Mouse (Mus musculus) heart, postnatal 25 days (tissue): ENCODE measurements at regions not wholly inside any gene's neighbourhood (a gene's known extent, or its start where the extent isn't known, plus 50 kb on each side); places are given as distances from the start of the nearest gene placed in this dataset.
"Not testable (repeated sequence)": the region's sequence is repeated elsewhere in the genome, so short reads cannot be mapped to it uniquely, and the experiment has no call there.

Source experiments
- DNase-seq: peaks from one replicate; pipeline ENCODE4 v3.0.0; 2022; ENCODE audit warnings: low spot score
- intact Hi-C: fragments of 180-260 bp; cut with DNase I; formaldehyde crosslinking; loops from one replicate; pipeline ENCODE4 v1.15.1; 2025

GRCm38 (mm10) chr14:19217916-19218315 is 200.8 kb downstream of the Gm21738 start:
- intact Hi-C loops, DNase-seq: not testable (repeated sequence)

GRCm38 (mm10) chr14:19208507-19208906 is 210.2 kb downstream of the Gm21738 start:
- no peak for DNase-seq
- intact Hi-C loops = loop anchor here (5.0 kb wide), 1 partner anchor 221 kb away; no protein-coding TSS in a partner anchor

GRCm38 (mm10) chr14:19180203-19180602 is 238.5 kb downstream of the Gm21738 start:
- DNase-seq, intact Hi-C loops: not testable (repeated sequence)

GRCm38 (mm10) chr14:19178060-19178459 is 240.7 kb downstream of the Gm21738 start:
- intact Hi-C loops, DNase-seq: not testable (repeated sequence)

DNA sequence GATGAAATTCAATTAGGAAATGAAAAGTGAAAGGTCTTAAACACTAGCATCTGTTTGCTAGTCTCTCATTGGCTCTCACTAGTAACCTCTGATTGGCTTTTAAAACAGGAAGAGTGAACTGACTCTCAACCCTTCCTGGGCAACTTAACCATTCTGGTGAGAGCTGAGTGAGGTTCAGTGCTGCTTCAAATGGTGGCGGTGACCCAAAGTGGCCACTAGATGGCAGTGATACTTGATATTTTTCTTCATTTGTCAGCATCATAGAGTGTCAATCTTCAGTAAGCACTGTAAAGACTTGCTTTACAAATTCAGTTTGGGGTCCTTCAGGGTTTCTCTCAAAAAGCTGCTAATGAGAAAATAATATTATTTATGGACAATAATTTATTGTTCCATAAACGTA is 243.4 kb downstream of the Gm21738 start:
- intact Hi-C loops = no loop called here
- DNase-seq = no peak

GRCm38 (mm10) chr14:19170300-19171022 is 248.3 kb downstream of the Gm21738 start:
- intact Hi-C loops, DNase-seq: not testable (repeated sequence)

DNA sequence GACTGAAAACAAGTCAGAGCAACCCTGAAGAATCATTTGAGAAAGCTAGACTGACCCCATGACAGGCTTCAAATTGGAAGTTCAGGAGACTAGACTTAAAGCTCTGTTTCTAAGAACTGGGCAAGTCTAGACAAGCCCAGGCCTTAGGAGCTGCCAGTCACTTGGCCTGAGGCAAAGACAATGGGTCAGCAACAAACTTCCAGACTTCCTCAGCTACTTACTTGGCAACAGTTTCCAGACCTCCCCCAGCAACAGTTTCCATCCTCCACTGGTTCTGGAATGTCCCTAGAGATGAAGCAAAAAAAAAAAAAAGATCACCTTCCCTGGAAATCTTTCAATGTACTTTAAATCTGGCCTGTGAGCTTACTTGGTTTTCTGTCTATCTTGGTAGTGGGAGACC is 251.9 kb downstream of the Gm21738 start:
- intact Hi-C loops = no loop called here
- no peak for DNase-seq

DNA sequence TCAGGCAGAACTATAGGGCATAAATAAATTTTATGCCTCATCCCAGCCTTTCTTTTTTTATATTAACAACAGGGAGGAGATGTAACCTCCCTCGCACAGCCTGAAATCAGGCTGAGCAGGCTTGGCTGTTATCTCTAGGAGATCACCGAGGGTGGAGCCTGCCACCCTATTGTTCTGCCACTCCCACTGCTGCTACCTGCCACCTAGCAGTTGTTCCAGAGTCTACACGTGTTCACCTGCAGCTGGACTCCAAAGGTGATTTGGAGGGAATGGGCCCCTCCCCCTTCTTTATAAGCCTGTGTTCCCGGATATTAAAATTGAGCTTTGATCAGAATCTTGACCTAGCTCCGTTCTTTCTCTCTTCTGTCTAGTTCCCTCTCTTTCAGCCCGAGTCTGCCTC is 245.8 kb upstream of the Ube2e2 start:
- DNase-seq, intact Hi-C loops: not testable (repeated sequence)

DNA sequence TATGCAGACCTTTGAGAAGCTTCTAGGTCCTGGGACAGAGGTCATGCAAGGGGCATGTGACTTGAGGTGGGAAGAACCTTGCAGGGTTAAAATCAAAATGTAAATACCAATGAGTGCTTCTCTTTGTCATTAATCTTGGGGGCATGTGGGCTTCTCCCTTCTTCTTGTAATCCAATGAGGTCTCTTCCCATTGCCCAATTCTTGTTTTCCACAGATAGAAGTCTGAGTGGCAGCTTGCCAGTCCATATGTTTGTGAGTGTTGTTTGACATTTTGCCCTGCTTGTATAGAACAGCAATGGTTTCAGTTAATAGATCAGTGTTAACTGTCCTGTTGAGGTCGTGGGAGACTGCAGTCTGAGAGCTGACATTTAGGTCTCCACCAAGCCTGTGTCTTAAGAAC is 237.5 kb upstream of the Ube2e2 start:
- intact Hi-C loops = no loop called here

More for the DNA sequence above, 237.5 kb upstream of the Ube2e2 start:
- no peak for DNase-seq
